Mouse (Mus musculus) cerebellum, adult 2 months (tissue): Measurements from ENCODE around the gene Tmem100.

Experiments used
- CTCF ChIP-seq: fragments of 200-500 bp; IDR thresholded peaks from 2 replicates; pipeline ENCODE4 v1.5.1; 2011; ENCODE audit warnings: low read depth, mild to moderate bottlenecking, control low read depth, low read length, moderate library complexity, borderline replicate concordance; ENCODE audit not compliant: insufficient read depth
- POLR2A ChIP-seq: fragments of 200-500 bp; IDR thresholded peaks from 2 replicates; pipeline ENCODE4 v1.6.1; 2011; ENCODE audit warnings: low read length, control low read depth, borderline replicate concordance; ENCODE audit not compliant: insufficient read depth

DNA sequence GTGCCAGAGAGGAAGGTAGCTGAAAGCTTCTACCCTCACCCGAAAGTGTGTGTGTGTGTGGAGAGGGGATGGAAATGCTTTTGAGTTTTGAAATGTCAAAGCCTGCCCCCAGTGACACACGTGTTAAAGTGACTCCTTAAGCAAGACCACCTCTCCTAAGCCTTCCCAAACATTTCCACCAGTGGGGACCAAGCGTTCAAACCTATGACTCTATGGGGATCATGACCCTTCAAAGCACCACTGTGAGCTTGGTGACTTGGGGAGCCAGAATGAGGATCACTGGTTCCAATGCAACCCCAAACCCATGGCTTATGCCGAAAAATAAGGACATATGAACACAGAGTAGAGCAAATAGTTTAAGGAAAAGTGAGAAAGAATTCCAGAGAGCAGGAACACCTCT is 33.7 kb upstream of the Tmem100 start:
- TF ChIP-seq CTCF (no peak), POLR2A (no peak)
